Mouse (Mus musculus) inflammation-experienced regulatory T-cells, adult 6 months (primary cell): ENCODE data around the gene Supt5. TPM values are rescaled to one million over a fixed set of nuclear protein-coding genes. Genes with fewer than 3 reads are reported as not detected.
A peak's percentile ranks its signal among the peaks of the same experiment; 100 is the strongest.

Experiments used
- ATAC-seq: one replicate; pipeline ENCODE4 v1.8.0; 2017
- polyA plus RNA-seq, 3 experiments: library from polyadenylated mRNA; unstranded; fragments of 100-300 nt; shearing (Covaris generic); gene quantifications; one replicate each; pipeline ENCODE4 v1.2.1; 2017

Gene Supt5
- polyA plus RNA-seq, 3 experiments from 2014 or later, result 95.7 to 122 (median 120) TPM

GRCm38 (mm10) chr7:28298837-28299625 is 39.5 kb downstream of the Supt5 start:
- no peak for ATAC-seq

GRCm38 (mm10) chr7:28294481-28294880 is 44.1 kb downstream of the Supt5 start:
- ATAC-seq, result no peak

GRCm38 (mm10) chr7:28290638-28291590 is 47.6 kb downstream of the Supt5 start, which contains the start of gene Selenov:
Gene Selenov (minus strand): TSS chr7:28291186.
- no peak for ATAC-seq

- ATAC-seq, result no peak
Measured at GRCm38 (mm10) chr7:28290165-28290564, 48.4 kb downstream of the Supt5 start.

GRCm38 (mm10) chr7:28280630-28281029 is 57.9 kb downstream of the Supt5 start:
- ATAC-seq, result no peak

GRCm38 (mm10) chr7:28278279-28278652 is 60.3 kb downstream of the Supt5 start:
- no peak for ATAC-seq

- ATAC-seq, result peak; percentile 90
Measured at GRCm38 (mm10) chr7:28277615-28278278, 60.8 kb downstream of the Supt5 start, which contains the start of gene Eid2b. Gene Eid2b (plus strand): TSS chr7:28277739.

GRCm38 (mm10) chr7:28277237-28277614 is 61.3 kb downstream of the Supt5 start:
- ATAC-seq, result no peak

GRCm38 (mm10) chr7:28271761-28272160 is 66.8 kb downstream of the Supt5 start:
- ATAC-seq, result no peak

GRCm38 (mm10) chr7:28269355-28269754 is 69.2 kb downstream of the Supt5 start:
- no peak for ATAC-seq

- no peak for ATAC-seq
Measured at GRCm38 (mm10) chr7:28268576-28268975, 70.0 kb downstream of the Supt5 start.

GRCm38 (mm10) chr7:28268042-28268531 is 70.5 kb downstream of the Supt5 start:
- ATAC-seq, result peak; percentile 38

GRCm38 (mm10) chr7:28267129-28268041 is 71.2 kb downstream of the Supt5 start, which contains the start of gene Eid2:
Gene Eid2 (plus strand): TSS chr7:28267881.
- peak; percentile 61 for ATAC-seq

GRCm38 (mm10) chr7:28265391-28265790 is 73.2 kb downstream of the Supt5 start:
- ATAC-seq, result no peak

Other genes with a start within 250 kb of the Supt5 start
- not detected for gene 9530053A07Rik, start 209.3 kb downstream of the Supt5 start, polyA plus RNA-seq
- 10 to 100 TPM; 37.8 to 61.3 (median 61.2) TPM for gene Fbl, start 169.0 kb downstream of the Supt5 start, polyA plus RNA-seq
- gene Dyrk1b, start 159.3 kb downstream of the Supt5 start, polyA plus RNA-seq, result 1 to 10 TPM in 2 of 3 experiments, under 1 TPM in 1; 0.95 to 1.8 (median 1.3) TPM
- under 1 TPM; 0.25 to 0.84 (median 0.81) TPM for gene Eid2, start 70.9 kb downstream of the Supt5 start, polyA plus RNA-seq
- gene Eid2b, start 61.0 kb downstream of the Supt5 start, polyA plus RNA-seq, result 1 to 10 TPM in 1 of 3 experiments, under 1 TPM in 2; 0.34 to 1.7 (median 0.44) TPM
- not detected for gene Selenov, start 47.6 kb downstream of the Supt5 start, polyA plus RNA-seq
- not detected for gene Dll3, start 36.5 kb downstream of the Supt5 start, polyA plus RNA-seq
- gene Timm50, start 26.7 kb downstream of the Supt5 start, polyA plus RNA-seq, result 10 to 100 TPM; 27.6 to 39.1 (median 36.4) TPM
- gene Rps16, start 11.9 kb upstream of the Supt5 start, polyA plus RNA-seq, result 1,000 to 10,000 TPM in 2 of 3 experiments, 100 to 1,000 TPM in 1; 937 to 1,605 (median 1,546) TPM
- gene Plekhg2, start 33.9 kb upstream of the Supt5 start, polyA plus RNA-seq, result 100 to 1,000 TPM in 1 of 3 experiments, 10 to 100 TPM in 2; 48.5 to 102 (median 74.0) TPM
- 100 to 1,000 TPM; 100 to 211 (median 148) TPM for gene Zfp36, start 41.5 kb upstream of the Supt5 start, polyA plus RNA-seq
- 10 to 100 TPM; 26.2 to 33.0 (median 32.5) TPM for gene Med29, start 54.0 kb upstream of the Supt5 start, polyA plus RNA-seq
- 10 to 100 TPM; 46.2 to 59.4 (median 51.8) TPM for gene Paf1, start 54.2 kb upstream of the Supt5 start, polyA plus RNA-seq
- gene Gmfg, start 98.7 kb upstream of the Supt5 start, polyA plus RNA-seq, result 100 to 1,000 TPM; 470 to 850 (median 500) TPM
- gene Lrfn1, start 113.2 kb upstream of the Supt5 start, polyA plus RNA-seq, result under 1 TPM in 1 of 3 experiments, not detected in 2; 0.17 TPM
- gene Ifnl2, start 171.7 kb upstream of the Supt5 start, polyA plus RNA-seq, result not detected
- gene Ifnl3, start 184.1 kb upstream of the Supt5 start, polyA plus RNA-seq, result not detected
- gene Sycn, start 202.1 kb upstream of the Supt5 start, polyA plus RNA-seq, result not detected
- gene Nccrp1, start 208.5 kb upstream of the Supt5 start, polyA plus RNA-seq, result 1 to 10 TPM in 1 of 3 experiments, not detected in 2; 1.4 TPM